Mouse (Mus musculus): ENCODE measurements around the gene Ankrd44. TPM values are rescaled to one million over a fixed set of nuclear protein-coding genes. Genes with fewer than 3 reads are reported as not detected.

Gene Ankrd44
- total RNA-seq, 2 experiments from 2014 or later = 20.6 to 22.8 TPM

GRCm38 (mm10) chr1:54858898-54859297 is 67.3 kb downstream of the Ankrd44 start:
- no peak for DNase-seq (ENCODE audit: low spot score in 2 of 2)

GRCm38 (mm10) chr1:54856502-54856901 is 69.7 kb downstream of the Ankrd44 start:
- no peak for DNase-seq (ENCODE audit: low spot score in 2 of 2)
- intact Hi-C loops (cut with DNase I) = no loop called here

More at GRCm38 (mm10) chr1:54858898-54859297, 67.3 kb downstream of the Ankrd44 start:
- intact Hi-C loops (cut with DNase I) = no loop called here

- DNase-seq (ENCODE audit: low spot score in 2 of 2) = no peak
- intact Hi-C loops (cut with DNase I) = no loop called here
Measured at GRCm38 (mm10) chr1:54855970-54856369, 70.2 kb downstream of the Ankrd44 start.

GRCm38 (mm10) chr1:54854388-54854787 is 71.8 kb downstream of the Ankrd44 start:
- intact Hi-C loops (cut with DNase I) = no loop called here
- DNase-seq (ENCODE audit: low spot score in 2 of 2) = no peak

- DNase-seq (ENCODE audit: low spot score in 2 of 2) = no peak
- intact Hi-C loops (cut with DNase I) = no loop called here
Measured at GRCm38 (mm10) chr1:54853311-54854000, 72.7 kb downstream of the Ankrd44 start.

GRCm38 (mm10) chr1:54851610-54852009 is 74.6 kb downstream of the Ankrd44 start:
- intact Hi-C loops (cut with DNase I) = no loop called here
- DNase-seq (ENCODE audit: low spot score in 2 of 2) = no peak

GRCm38 (mm10) chr1:54850077-54850476 is 76.1 kb downstream of the Ankrd44 start:
- DNase-seq (ENCODE audit: low spot score in 2 of 2) = no peak
- intact Hi-C loops (cut with DNase I) = no loop called here

- intact Hi-C loops (cut with DNase I) = no loop called here
- no peak for DNase-seq (ENCODE audit: low spot score in 2 of 2)
Measured at GRCm38 (mm10) chr1:54847238-54847637, 78.9 kb downstream of the Ankrd44 start.

GRCm38 (mm10) chr1:54846346-54847000 is 79.7 kb downstream of the Ankrd44 start:
- no peak for DNase-seq (ENCODE audit: low spot score in 2 of 2)
- intact Hi-C loops (cut with DNase I) = no loop called here

GRCm38 (mm10) chr1:54844361-54844760 is 81.8 kb downstream of the Ankrd44 start:
- intact Hi-C loops (cut with DNase I) = no loop called here
- no peak for DNase-seq (ENCODE audit: low spot score in 2 of 2)

GRCm38 (mm10) chr1:54842765-54843461 is 83.3 kb downstream of the Ankrd44 start:
- intact Hi-C loops (cut with DNase I) = no loop called here
- no peak for DNase-seq (ENCODE audit: low spot score in 2 of 2)

- intact Hi-C loops (cut with DNase I) = no loop called here
- no peak for DNase-seq (ENCODE audit: low spot score in 2 of 2)
Measured at GRCm38 (mm10) chr1:54841788-54842187, 84.4 kb downstream of the Ankrd44 start.

- intact Hi-C loops (cut with DNase I) = no loop called here
- no peak for DNase-seq (ENCODE audit: low spot score in 2 of 2)
Measured at GRCm38 (mm10) chr1:54840040-54840439, 86.1 kb downstream of the Ankrd44 start.

- DNase-seq (ENCODE audit: low spot score in 2 of 2) = no peak
- intact Hi-C loops (cut with DNase I) = no loop called here
Measured at GRCm38 (mm10) chr1:54838486-54838805, 87.7 kb downstream of the Ankrd44 start.

GRCm38 (mm10) chr1:54837721-54838485 is 88.3 kb downstream of the Ankrd44 start:
- DNase-seq (ENCODE audit: low spot score in 2 of 2) = no peak
- intact Hi-C loops (cut with DNase I) = no loop called here

GRCm38 (mm10) chr1:54835661-54836205 is 90.5 kb downstream of the Ankrd44 start:
- DNase-seq (ENCODE audit: low spot score in 2 of 2) = no peak
- intact Hi-C loops (cut with DNase I) = no loop called here

- intact Hi-C loops (cut with DNase I) = loop anchor here (2.0 kb wide), 1 partner anchor 146 kb away; no protein-coding TSS in a partner anchor
- no peak for DNase-seq (ENCODE audit: low spot score in 2 of 2)
Measured at GRCm38 (mm10) chr1:54833221-54833620, 93.0 kb downstream of the Ankrd44 start.

GRCm38 (mm10) chr1:54832765-54833164 is 93.4 kb downstream of the Ankrd44 start:
- peak; percentile 67 to 75 for DNase-seq (ENCODE audit: low spot score in 2 of 2)
- intact Hi-C loops (cut with DNase I) = loop anchor here (1.0 to 2.0 kb wide), 2 partner anchors 94 to 146 kb away; partner anchors contain the start of gene Ankrd44

GRCm38 (mm10) chr1:54830223-54830622 is 96.0 kb downstream of the Ankrd44 start:
- no peak for DNase-seq (ENCODE audit: low spot score in 2 of 2)
- intact Hi-C loops (cut with DNase I) = no loop called here
